Mouse (Mus musculus) hindbrain, embryonic 15.5 days (tissue): ENCODE measurements around the gene P4ha3. TPM values are rescaled to one million over a fixed set of nuclear protein-coding genes. Genes with fewer than 3 reads are reported as not detected.

ENCODE experiments used
- ATAC-seq: fragments of 200-750 bp; cut with Nextera tagmentation; 2 replicates; pipeline ENCODE4 v1.8.0; 2017; ENCODE audit warnings: low read depth, moderate number of reproducible peaks, moderate TSS enrichment; ENCODE audit not compliant: low FRiP score
- H3K27ac ChIP-seq: fragments of 300-500 bp; sonication (generic); replicated peaks from 2 replicates; pipeline ENCODE4 v1.5.1; 2015; ENCODE audit warnings: mild to moderate bottlenecking, inconsistent platforms
- H3K27me3 ChIP-seq: fragments of 300-500 bp; sonication (generic); 2 replicates; pipeline ENCODE4 v1.6.1; 2015; ENCODE audit warnings: control low read depth, inconsistent platforms
- H3K36me3 ChIP-seq: fragments of 300-500 bp; sonication (generic); 2 replicates; pipeline ENCODE4 v1.6.1; 2015; ENCODE audit warnings: control low read depth, inconsistent platforms
- H3K4me1 ChIP-seq: fragments of 300-500 bp; sonication (generic); replicated peaks from 2 replicates; pipeline ENCODE4 v1.6.1; 2015; ENCODE audit warnings: control low read depth, inconsistent platforms
- H3K4me2 ChIP-seq: fragments of 300-500 bp; sonication (generic); 2 replicates; pipeline ENCODE4 v1.6.1; 2015; ENCODE audit warnings: moderate library complexity, mild to moderate bottlenecking, inconsistent platforms
- H3K4me3 ChIP-seq: fragments of 300-500 bp; sonication (generic); 2 replicates; pipeline ENCODE4 v1.5.1; 2015; ENCODE audit warnings: mild to moderate bottlenecking, inconsistent platforms
- H3K9ac ChIP-seq: fragments of 300-500 bp; sonication (generic); 2 replicates; pipeline ENCODE4 v1.6.1; 2015; ENCODE audit warnings: inconsistent platforms
- H3K9me3 ChIP-seq: fragments of 300-500 bp; sonication (generic); 2 replicates; pipeline ENCODE4 v1.6.1; 2016; ENCODE audit warnings: control low read depth, inconsistent platforms
- WGBS: fragments of 180-500 bp; shearing (Covaris S2); methylation state at CpG from one replicate; pipeline ENCODE4 v1.1.7; 2015; 5-methylcytosine and 5-hydroxymethylcytosine counted together
- polyA plus RNA-seq: library from polyadenylated mRNA; unstranded; fragments of >200 nt; fragmentation: Nextera tagmentation; extraction: Ambion mirVana; gene quantifications from 2 replicates; pipeline ENCODE4 v1.2.1, GENCODE M21; 2015

P4ha3 gene
- polyA plus RNA-seq, 1 experiment from 2014 or later: 10.8 TPM

GRCm38 (mm10) chr7:100356324-100356723 is 71.0 kb downstream of the P4ha3 start:
- Histone ChIP-seq H3K27me3 (no peaks in the 10 kb centered on the region), H3K4me1 (no peaks in the 10 kb centered on the region), H3K27ac (no peak overlapping the region), H3K9me3 (no peaks in the 10 kb centered on the region), H3K4me3 (no peak overlapping the region), H3K9ac (no peak overlapping the region), H3K36me3 (peaks cover 4% of the 10 kb centered on the region; the same call in 1 of the 2 replicates), H3K4me2 (no peak overlapping the region)
- WGBS: 67% methylated on average over 5 of the region's 5 CpGs
- no peak for ATAC-seq

GRCm38 (mm10) chr7:100356768-100357167 is 71.4 kb downstream of the P4ha3 start:
- H3K4me1 ChIP-seq: no peaks in the 10 kb centered on the region
- 98% methylated on average over 1 of the region's 1 CpGs for WGBS
- no peak overlapping the region for H3K9ac ChIP-seq
- no peak for ATAC-seq
- H3K27me3 ChIP-seq: no peaks in the 10 kb centered on the region
- H3K36me3 ChIP-seq: peaks cover 4% of the 10 kb centered on the region; the same call in 1 of the 2 replicates
- no peaks in the 10 kb centered on the region for H3K9me3 ChIP-seq
- H3K27ac ChIP-seq: no peak overlapping the region
- H3K4me3 ChIP-seq: no peak overlapping the region
- H3K4me2 ChIP-seq: no peak overlapping the region

- Histone ChIP-seq H3K27ac (no peak overlapping the region), H3K9ac (no peak overlapping the region), H3K4me3 (no peak overlapping the region), H3K9me3 (no peaks in the 10 kb centered on the region), H3K36me3 (peaks cover 4% of the 10 kb centered on the region; the same call in 1 of the 2 replicates), H3K4me1 (no peaks in the 10 kb centered on the region), H3K4me2 (no peak overlapping the region), H3K27me3 (no peaks in the 10 kb centered on the region)
- no peak for ATAC-seq
These were observed 72.5 kb downstream of the P4ha3 start for GRCm38 (mm10) chr7:100357856-100358255.

GRCm38 (mm10) chr7:100363162-100363561 is 77.8 kb downstream of the P4ha3 start:
- Histone ChIP-seq H3K27ac (no peak overlapping the region), H3K27me3 (no peaks in the 10 kb centered on the region), H3K4me1 (peaks cover 2% of the 10 kb centered on the region; the same call in 1 of the 2 replicates), H3K36me3 (no peaks in the 10 kb centered on the region), H3K9ac (no peak overlapping the region), H3K4me2 (no peak overlapping the region), H3K4me3 (no peak overlapping the region), H3K9me3 (no peaks in the 10 kb centered on the region)
- 95% methylated on average over 2 of the region's 2 CpGs for WGBS
- ATAC-seq: no peak

- 56% methylated on average over 6 of the region's 6 CpGs for WGBS
- H3K4me1 ChIP-seq: peaks cover 15% of the 10 kb centered on the region
- no peaks in the 10 kb centered on the region for H3K9me3 ChIP-seq
- no peak for ATAC-seq
- no peak overlapping the region for H3K4me3 ChIP-seq
- H3K4me2 ChIP-seq: no peak overlapping the region
- no peaks in the 10 kb centered on the region for H3K27me3 ChIP-seq
- H3K27ac ChIP-seq: no peak overlapping the region
- H3K9ac ChIP-seq: no peak overlapping the region
- no peaks in the 10 kb centered on the region for H3K36me3 ChIP-seq
These were observed 79.6 kb downstream of the P4ha3 start for GRCm38 (mm10) chr7:100364888-100365287.

Other genes with a start within 250 kb of the P4ha3 start
- 44.9 and 45.6 TPM in 2 replicates for gene Pold3, start 164.0 kb upstream of the P4ha3 start, polyA plus RNA-seq
- 16.8 and 19.6 TPM in 2 replicates for gene Lipt2, start 126.2 kb upstream of the P4ha3 start, polyA plus RNA-seq
- 0.82 and 0.90 TPM in 2 replicates for gene Kcne3, start 109.0 kb upstream of the P4ha3 start, polyA plus RNA-seq
- gene Pgm2l1, start 58.1 kb upstream of the P4ha3 start, polyA plus RNA-seq: 24.8 and 27.2 TPM in 2 replicates
- 17.5 and 20.9 TPM in 2 replicates for gene C2cd3, start 86.7 kb downstream of the P4ha3 start, polyA plus RNA-seq
- gene Ppme1, start 86.8 kb downstream of the P4ha3 start, polyA plus RNA-seq: 154 and 170 TPM in 2 replicates
- gene Ucp3, start 187.5 kb downstream of the P4ha3 start, polyA plus RNA-seq: not detected in 2 replicates
- 77.4 and 81.8 TPM in 2 replicates for gene Ucp2, start 207.8 kb downstream of the P4ha3 start, polyA plus RNA-seq
- gene Dnajb13, start 229.4 kb downstream of the P4ha3 start, polyA plus RNA-seq: 4.1 and 7.1 TPM in 2 replicates